In genomic region chr4:137015476-137015856, GRCm38 (mm10) we compare ENCODE assay signal across 17 mouse cellular contexts. TPM values are rescaled to one million over a fixed set of nuclear protein-coding genes. Genes with fewer than 3 reads are reported as not detected.
"Had no signal": no experiment of that assay in that cellular context is flagged by ENCODE, and none has a peak within 500 bp of the region (broad histone marks: within the 10 kb centered on the region; RNA-seq: fewer than 3 reads in every experiment).

No protein-coding gene starts in this region.

- H3K9me3 ChIP-seq: limb, embryonic 15.5 days; megakaryocyte, embryonic 14.5 days; neural tube, embryonic 12.5 days had no signal

- H3K27ac ChIP-seq: kidney, postnatal 0 days; limb, embryonic 15.5 days; liver, embryonic 14.5 days; macrophage; neural tube, embryonic 12.5 days; stomach, postnatal 0 days had no signal

- H3K4me1 ChIP-seq: limb, embryonic 15.5 days; neural tube, embryonic 12.5 days had no signal

- H3K36me3 ChIP-seq: neural tube, embryonic 12.5 days had no signal

- H3K27me3 ChIP-seq: limb, embryonic 15.5 days; megakaryocyte, embryonic 14.5 days; neural tube, embryonic 12.5 days had no signal

- H3K4me2 ChIP-seq: limb, embryonic 15.5 days; lung, embryonic 14.5 days; neural tube, embryonic 12.5 days had no signal

- H3K9ac ChIP-seq: limb, embryonic 15.5 days; liver, embryonic 14.5 days; lung, embryonic 14.5 days; neural tube, embryonic 12.5 days had no signal

- H3K4me3 ChIP-seq: limb, embryonic 15.5 days; megakaryocyte, embryonic 14.5 days; myocyte; neural tube, embryonic 12.5 days had no signal

- DNase-seq: kidney, adult 11 months; kidney, adult 9 months; kidney, postnatal 36 days; layer of hippocampus, adult 9-11 months; layer of hippocampus, postnatal 36 days; lung, embryonic 14.5 days; lung, postnatal 14 days; right cerebral cortex, adult 18-20 months; thymus, postnatal 4 days had no signal

RNA-seq across cellular contexts. Expression of gene Epha8, which starts 58.9 kb away (rescaled TPM):
- polyA plus RNA-seq: macrophage, myocyte had no signal
